Mouse (Mus musculus) limb, embryonic 11.5 days (tissue): Measurements from ENCODE around the gene Zbtb4. TPM values are rescaled to one million over a fixed set of nuclear protein-coding genes. Genes with fewer than 3 reads are reported as not detected.

Source experiments
- ATAC-seq: fragments of 200-750 bp; cut with Nextera tagmentation; 2 replicates; pipeline ENCODE4 v1.8.0; 2017; ENCODE audit warnings: low read depth; ENCODE audit not compliant: insufficient number of reproducible peaks, low FRiP score, low TSS enrichment
- DNase-seq: peaks from one replicate; pipeline ENCODE4 v3.0.0-alpha.2; 2015; ENCODE audit warnings: low spot score
- H3K27ac ChIP-seq: fragments of 300-500 bp; sonication (generic); replicated peaks from 2 replicates; pipeline ENCODE4 v1.5.1; 2014; ENCODE audit warnings: low read depth, mild to moderate bottlenecking, low read length
- H3K27me3 ChIP-seq: fragments of 300-500 bp; sonication (generic); 2 replicates; pipeline ENCODE4 v1.6.1; 2014; ENCODE audit warnings: mild to moderate bottlenecking, low read length, mixed read lengths; ENCODE audit not compliant: control insufficient read depth, insufficient read depth
- H3K36me3 ChIP-seq: fragments of 300-500 bp; sonication (generic); 2 replicates; pipeline ENCODE4 v1.6.1; 2014; ENCODE audit warnings: mild to moderate bottlenecking, low read length, moderate library complexity, mixed read lengths; ENCODE audit not compliant: control insufficient read depth, insufficient read depth
- H3K4me1 ChIP-seq: fragments of 300-500 bp; sonication (generic); 2 replicates; pipeline ENCODE4 v1.6.1; 2014; ENCODE audit warnings: low read length, mixed read lengths; ENCODE audit not compliant: control insufficient read depth, insufficient read depth
- H3K4me2 ChIP-seq: fragments of 300-500 bp; sonication (generic); 2 replicates; pipeline ENCODE4 v1.6.1; 2014; ENCODE audit warnings: low read depth, mild to moderate bottlenecking, moderate library complexity; ENCODE audit not compliant: severe bottlenecking
- H3K4me3 ChIP-seq: fragments of 300-500 bp; sonication (generic); 2 replicates; pipeline ENCODE4 v1.5.1; 2014; ENCODE audit warnings: low read depth, low read length
- H3K9ac ChIP-seq: fragments of 300-500 bp; sonication (generic); 2 replicates; pipeline ENCODE4 v1.6.1; 2014; ENCODE audit warnings: mild to moderate bottlenecking, low read length
- H3K9me3 ChIP-seq: fragments of 300-500 bp; sonication (generic); 2 replicates; pipeline ENCODE4 v1.6.1; 2016; ENCODE audit warnings: low read length; ENCODE audit not compliant: control insufficient read depth
- WGBS: fragments of 180-500 bp; shearing (Covaris S2); extraction: QIAGEN DNeasy Blood & Tissue Kit; methylation state at CpG from one replicate; pipeline ENCODE4 v1.1.7; 2014; 5-methylcytosine and 5-hydroxymethylcytosine counted together
- polyA plus RNA-seq: library from polyadenylated mRNA; unstranded; fragments of >200 nt; fragmentation: Nextera tagmentation; extraction: Ambion mirVana; gene quantifications from 2 replicates; pipeline ENCODE4 v1.2.1, GENCODE M21; 2014

Gene Zbtb4
- 0.96 and 1.1 TPM in 2 replicates for polyA plus RNA-seq

DNA sequence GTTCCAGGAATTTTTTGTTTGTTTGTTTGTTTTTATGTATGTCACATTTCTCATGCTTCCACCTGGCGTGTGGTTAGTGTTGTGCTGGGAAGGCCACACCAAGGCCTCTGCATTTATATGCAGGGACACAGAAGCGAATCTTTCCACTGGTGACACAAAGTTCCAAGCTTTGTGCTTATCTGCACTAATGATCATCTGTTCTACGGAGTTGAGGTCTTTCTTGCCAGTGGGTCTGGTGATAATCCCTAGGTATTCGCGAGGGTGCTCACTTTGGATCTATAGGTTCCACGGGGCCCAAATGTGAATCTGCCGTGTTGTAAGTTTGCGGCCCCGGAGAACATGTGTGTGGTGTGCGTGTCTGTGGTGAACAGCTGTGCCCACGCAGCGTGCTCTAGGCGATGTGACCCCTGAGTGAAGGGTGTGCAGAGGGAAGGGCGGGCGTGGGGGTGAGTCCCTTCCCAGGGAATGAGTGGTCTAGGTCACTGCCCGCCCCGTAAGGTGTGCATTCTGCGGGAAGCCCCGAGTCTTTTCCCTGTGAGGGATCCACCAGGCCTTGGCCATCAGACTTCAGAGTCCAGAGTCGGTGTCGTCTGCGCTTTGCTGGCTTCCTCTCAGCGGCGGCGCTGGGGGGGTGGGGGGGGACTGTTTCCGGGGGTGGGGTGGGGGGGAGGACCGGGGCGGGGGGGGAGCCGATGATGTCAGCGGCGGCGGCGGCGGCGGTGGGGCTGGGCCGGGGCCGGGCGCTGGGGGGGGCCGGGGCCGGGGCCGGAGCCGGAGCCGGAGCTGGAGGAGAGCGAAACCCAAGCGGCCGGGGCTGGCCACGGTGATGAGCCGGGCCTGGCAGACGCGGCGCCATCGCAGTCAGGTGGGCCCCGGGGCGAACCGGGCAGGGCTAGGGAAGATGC lies at the start of gene Zbtb4:
Zbtb4 (plus strand) TSS at position 692 of the 905 bp plus-strand sequence.
- 25% methylated on average over 32 of the region's 55 CpGs for WGBS
- H3K4me2 ChIP-seq, result peak within 1 kb of the TSS; percentile 87
- peak within 1 kb of the TSS; percentile 90 for H3K4me3 ChIP-seq
- H3K4me1 ChIP-seq, result peaks cover 15% of the 10 kb centered on the region
- H3K27ac ChIP-seq, result peak within 1 kb of the TSS; percentile 47
- ATAC-seq, result peak; percentile 61
- no peaks in the 10 kb centered on the region for H3K9me3 ChIP-seq
- H3K27me3 ChIP-seq, result no peaks in the 10 kb centered on the region
- H3K36me3 ChIP-seq, result no peaks in the 10 kb centered on the region
- H3K9ac ChIP-seq, result peak within 1 kb of the TSS; percentile 91
- peak; percentile 50 for DNase-seq

DNA sequence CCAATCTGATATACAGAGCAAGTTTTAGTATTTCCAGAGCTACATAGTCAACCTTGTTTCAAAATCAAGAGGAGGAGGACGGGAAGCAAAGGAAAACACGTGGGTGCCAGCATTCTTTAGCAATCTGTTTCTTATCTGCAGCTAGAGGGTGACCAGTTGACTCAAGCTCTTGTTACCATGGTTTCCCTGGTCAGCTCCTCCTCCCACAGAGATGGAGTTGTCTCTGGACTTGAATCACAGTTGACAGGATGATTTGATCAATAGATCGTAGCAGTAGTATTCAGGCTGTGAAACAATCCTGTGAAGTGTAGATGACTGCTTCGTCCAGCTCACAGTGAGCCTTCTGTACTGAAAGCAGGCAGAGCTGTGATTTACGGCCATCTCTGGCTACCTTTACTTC lies 49.8 kb upstream of the Zbtb4 start:
- 12% methylated on average over 5 of the region's 5 CpGs for WGBS
- no peak overlapping the region for H3K4me2 ChIP-seq
- ATAC-seq (no peak), DNase-seq (peak; percentile 54)
- peaks cover 8% of the 10 kb centered on the region; the same call in 1 of the 2 replicates for H3K4me1 ChIP-seq
- peak overlapping the region; percentile 62; the same call in 1 of the 2 replicates for H3K27ac ChIP-seq
- no peaks in the 10 kb centered on the region for H3K27me3 ChIP-seq
- H3K9me3 ChIP-seq, result no peaks in the 10 kb centered on the region
- no peaks in the 10 kb centered on the region for H3K36me3 ChIP-seq
- H3K9ac ChIP-seq, result no peak overlapping the region
- H3K4me3 ChIP-seq, result no peak overlapping the region

- Histone ChIP-seq H3K27ac (no peak overlapping the region), H3K27me3 (no peaks in the 10 kb centered on the region), H3K36me3 (no peaks in the 10 kb centered on the region), H3K9ac (no peak overlapping the region), H3K4me1 (peaks cover 8% of the 10 kb centered on the region; the same call in 1 of the 2 replicates), H3K9me3 (no peaks in the 10 kb centered on the region), H3K4me3 (no peak overlapping the region), H3K4me2 (no peak overlapping the region)
- DNase-seq (no peak), ATAC-seq (no peak)
- WGBS, result 53% methylated on average over 4 of the region's 4 CpGs
Observed at GRCm38 (mm10) chr11:69716953-69717352, 48.8 kb upstream of the Zbtb4 start.

DNA sequence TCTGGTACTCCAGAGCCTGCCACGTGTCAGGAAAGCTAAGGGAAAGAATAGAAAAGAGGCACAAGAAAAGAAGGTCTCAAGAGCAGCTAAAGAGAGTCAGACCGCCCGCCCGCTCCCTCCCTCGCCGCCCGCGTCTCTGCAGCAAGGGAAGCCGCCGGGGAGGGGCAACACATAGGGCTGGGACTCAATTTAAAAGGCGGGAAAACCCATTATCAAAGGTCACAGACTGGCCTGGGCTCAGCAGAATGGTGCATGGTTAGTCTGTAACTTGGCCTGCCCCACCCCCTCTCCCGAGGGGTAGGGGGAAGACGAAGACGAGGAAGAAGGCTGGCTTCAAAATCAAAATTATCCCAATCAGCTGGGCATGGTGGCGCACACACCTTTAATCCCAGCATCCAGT lies 47.1 kb upstream of the Zbtb4 start:
- no peaks in the 10 kb centered on the region for H3K36me3 ChIP-seq
- no peaks in the 10 kb centered on the region for H3K27me3 ChIP-seq
- H3K9me3 ChIP-seq, result no peaks in the 10 kb centered on the region
- no peak for ATAC-seq
- H3K4me2 ChIP-seq, result no peak overlapping the region
- no peak overlapping the region for H3K4me3 ChIP-seq
- 26% methylated on average over 15 of the region's 15 CpGs for WGBS
- peak; percentile 45 for DNase-seq
- H3K4me1 ChIP-seq, result peaks cover 8% of the 10 kb centered on the region; the same call in 1 of the 2 replicates
- no peak overlapping the region for H3K9ac ChIP-seq
- no peak overlapping the region for H3K27ac ChIP-seq

DNA sequence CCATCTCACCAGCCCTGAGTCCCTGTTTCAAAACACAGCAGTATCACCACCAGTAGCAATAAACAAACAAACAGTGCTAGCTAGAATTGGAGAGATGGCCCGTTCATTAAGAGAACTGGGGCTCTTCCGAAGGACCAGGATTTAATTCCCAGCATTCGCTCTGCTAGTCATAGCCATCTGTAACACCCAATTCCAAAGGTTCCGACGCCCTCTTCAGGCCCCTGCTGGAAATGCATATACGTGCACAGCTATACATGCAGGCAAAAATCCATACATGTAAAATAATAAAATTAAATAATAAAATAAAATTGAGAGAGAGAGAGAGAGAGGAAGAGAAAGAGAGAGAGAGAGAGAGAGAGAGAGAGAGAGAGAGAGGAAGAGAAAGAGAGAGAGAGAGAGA lies 46.3 kb upstream of the Zbtb4 start:
- Histone ChIP-seq H3K9ac (no peak overlapping the region), H3K9me3 (no peaks in the 10 kb centered on the region), H3K27ac (no peak overlapping the region), H3K27me3 (no peaks in the 10 kb centered on the region), H3K4me3 (no peak overlapping the region), H3K4me1 (peaks cover 8% of the 10 kb centered on the region; the same call in 1 of the 2 replicates), H3K36me3 (no peaks in the 10 kb centered on the region), H3K4me2 (no peak overlapping the region)
- no peak for DNase-seq
- ATAC-seq, result no peak
- WGBS, result 74% methylated on average over 6 of the region's 6 CpGs

DNA sequence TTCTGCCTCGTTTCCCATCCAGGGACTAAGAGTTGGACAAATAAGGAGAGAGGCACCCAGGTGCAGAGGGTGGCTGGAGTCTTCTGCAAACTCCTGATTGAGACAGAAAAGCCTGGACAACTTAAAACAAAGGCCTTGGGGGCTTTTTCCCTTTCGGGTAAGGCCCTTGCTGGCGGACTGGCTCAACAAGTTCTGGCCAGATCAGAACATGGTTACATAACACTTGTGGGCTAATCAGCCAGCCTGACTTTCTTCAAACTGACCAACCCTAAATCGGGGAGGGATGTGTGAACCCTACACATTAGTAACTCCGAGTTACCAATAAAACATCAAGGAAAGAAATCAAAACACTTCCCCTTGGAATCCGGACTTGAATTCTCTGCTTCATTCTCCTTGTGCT lies 44.9 kb upstream of the Zbtb4 start:
- H3K4me3 ChIP-seq, result no peak overlapping the region
- H3K9me3 ChIP-seq, result no peaks in the 10 kb centered on the region
- H3K27me3 ChIP-seq, result no peaks in the 10 kb centered on the region
- no peaks in the 10 kb centered on the region for H3K36me3 ChIP-seq
- H3K27ac ChIP-seq, result no peak overlapping the region
- ATAC-seq, result no peak
- no peak overlapping the region for H3K4me2 ChIP-seq
- no peak overlapping the region for H3K9ac ChIP-seq
- 74% methylated on average over 6 of the region's 6 CpGs for WGBS
- peaks cover 5% of the 10 kb centered on the region; the same call in 1 of the 2 replicates for H3K4me1 ChIP-seq
- DNase-seq, result no peak

DNA sequence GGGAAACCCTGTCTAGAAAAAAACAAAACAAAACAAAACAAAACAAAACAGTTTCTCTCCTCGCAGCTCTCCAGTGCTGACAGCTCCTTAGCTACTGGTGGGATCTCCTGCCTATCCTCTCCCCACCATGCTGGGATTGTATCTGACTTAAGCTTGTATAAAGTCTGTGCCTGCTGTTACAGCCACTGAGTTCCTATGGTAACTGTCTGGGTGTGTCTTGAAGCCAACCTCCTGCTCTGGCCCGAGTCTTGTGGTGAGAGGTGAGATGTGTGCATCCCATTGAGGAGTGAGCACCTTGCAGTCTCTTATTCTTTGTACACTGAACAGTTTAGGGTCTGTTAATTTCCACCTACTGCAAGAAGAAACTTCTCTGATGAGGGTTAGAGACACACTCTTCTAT lies 42.6 kb upstream of the Zbtb4 start:
- ATAC-seq (no peak), DNase-seq (no peak)
- H3K9me3 ChIP-seq, result no peaks in the 10 kb centered on the region
- no peaks in the 10 kb centered on the region for H3K36me3 ChIP-seq
- no peak overlapping the region for H3K27ac ChIP-seq
- H3K9ac ChIP-seq, result no peak overlapping the region
- no peak overlapping the region for H3K4me2 ChIP-seq
- 53% methylated on average over 2 of the region's 2 CpGs for WGBS
- no peak overlapping the region for H3K4me3 ChIP-seq
- H3K4me1 ChIP-seq, result peaks cover 2% of the 10 kb centered on the region; the same call in 1 of the 2 replicates
- H3K27me3 ChIP-seq, result no peaks in the 10 kb centered on the region

DNA sequence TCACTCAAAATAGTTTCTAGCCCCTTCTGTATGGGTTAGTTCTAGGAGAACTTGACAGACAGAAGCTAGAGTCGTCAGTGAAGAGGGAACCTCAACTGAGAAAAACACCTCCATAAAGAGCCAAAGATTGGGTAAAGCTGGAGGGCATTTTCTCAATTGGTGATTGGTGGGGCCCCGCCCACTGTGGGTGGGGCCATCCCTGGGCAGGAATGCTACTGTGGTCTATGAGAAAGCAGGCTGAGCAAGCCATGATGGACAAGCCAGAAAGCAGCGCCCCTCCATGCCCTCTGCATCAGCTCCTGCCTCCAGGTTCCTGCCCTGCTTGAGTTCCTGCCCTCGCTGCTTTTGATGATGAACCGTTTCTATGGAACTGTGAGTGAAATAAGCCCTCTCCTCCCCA lies 39.8 kb upstream of the Zbtb4 start:
- H3K4me1 ChIP-seq, result no peaks in the 10 kb centered on the region
- DNase-seq (no peak), ATAC-seq (no peak)
- no peak overlapping the region for H3K4me2 ChIP-seq
- 38% methylated on average over 5 of the region's 5 CpGs for WGBS
- no peaks in the 10 kb centered on the region for H3K27me3 ChIP-seq
- H3K4me3 ChIP-seq, result no peak overlapping the region
- no peaks in the 10 kb centered on the region for H3K36me3 ChIP-seq
- H3K9ac ChIP-seq, result no peak overlapping the region
- H3K9me3 ChIP-seq, result no peaks in the 10 kb centered on the region
- H3K27ac ChIP-seq, result no peak overlapping the region
